Mouse (Mus musculus): ENCODE measurements around the gene Ccdc12. TPM values are rescaled to one million over a fixed set of nuclear protein-coding genes. Genes with fewer than 3 reads are reported as not detected.

Ccdc12 gene
- polyA plus RNA-seq, 1 experiment from 2014 or later = 130 TPM

DNA sequence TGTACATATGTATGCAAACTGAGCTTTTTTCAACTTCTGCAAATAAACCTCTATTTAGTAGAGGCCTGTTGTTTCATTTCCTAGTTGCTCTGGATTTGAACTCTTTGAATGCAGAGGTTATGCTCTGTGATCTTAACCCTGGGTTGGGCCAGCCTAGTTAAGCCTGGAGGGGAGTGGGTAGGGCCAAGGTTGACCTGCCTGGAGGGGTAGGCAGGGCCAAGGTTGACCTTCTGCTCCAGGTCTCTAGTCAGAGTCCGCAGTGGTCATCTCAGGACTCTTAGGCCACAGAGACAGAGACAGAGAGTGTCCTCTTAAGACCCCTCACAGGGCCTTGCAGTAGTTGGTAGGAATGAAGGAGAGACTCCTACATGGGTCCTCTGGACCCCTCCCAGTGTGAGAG lies 55.2 kb downstream of the Ccdc12 start:
- Histone ChIP-seq H3K27me3 (no peaks in the 10 kb centered on the region), H3K9me3 (replicated peaks) (no peaks in the 10 kb centered on the region), H3K4me1 (replicated peaks) (peaks cover 9% of the 10 kb centered on the region), H3K4me2 (no peak overlapping the region), H3K4me3 (no peak overlapping the region), H3K27ac (no peak overlapping the region), H3K36me3 (peaks cover 30% of the 10 kb centered on the region), H3K9ac (no peak overlapping the region)
- no peak for ATAC-seq (replicated peaks; ENCODE audit: insufficient number of reproducible peaks, insufficient read depth, low FRiP score, low read depth)
- WGBS = 93% methylated on average over 1 of the region's 1 CpGs

DNA sequence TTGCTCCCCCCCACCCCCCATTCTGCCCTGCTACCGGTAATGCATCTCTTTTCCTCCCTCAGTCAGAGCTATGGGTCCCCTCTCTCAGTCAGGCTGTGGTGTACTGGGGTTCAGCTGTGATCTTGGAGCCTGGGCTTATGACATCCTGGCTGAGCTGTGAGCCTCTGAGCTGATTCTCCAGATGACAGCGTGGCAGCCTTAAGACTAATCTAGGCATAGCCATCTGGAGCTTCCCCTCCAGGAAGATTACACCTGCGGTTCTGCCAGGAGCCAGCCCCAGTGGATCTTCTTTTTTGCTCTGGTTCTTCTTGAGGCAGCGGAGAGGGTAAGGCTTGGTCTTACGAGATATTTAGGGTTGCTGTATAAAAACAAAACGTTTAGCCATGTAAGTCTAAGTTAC lies 55.7 kb downstream of the Ccdc12 start:
- no peak for ATAC-seq (replicated peaks; ENCODE audit: insufficient number of reproducible peaks, insufficient read depth, low FRiP score, low read depth)
- peaks cover 9% of the 10 kb centered on the region for H3K4me1 ChIP-seq (replicated peaks)
- H3K4me3 ChIP-seq = no peak overlapping the region
- H3K9ac ChIP-seq = no peak overlapping the region
- 90% methylated on average over 6 of the region's 6 CpGs for WGBS
- peaks cover 30% of the 10 kb centered on the region for H3K36me3 ChIP-seq
- H3K4me2 ChIP-seq = no peak overlapping the region
- no peaks in the 10 kb centered on the region for H3K9me3 ChIP-seq (replicated peaks)
- H3K27me3 ChIP-seq = no peaks in the 10 kb centered on the region
- H3K27ac ChIP-seq = no peak overlapping the region

DNA sequence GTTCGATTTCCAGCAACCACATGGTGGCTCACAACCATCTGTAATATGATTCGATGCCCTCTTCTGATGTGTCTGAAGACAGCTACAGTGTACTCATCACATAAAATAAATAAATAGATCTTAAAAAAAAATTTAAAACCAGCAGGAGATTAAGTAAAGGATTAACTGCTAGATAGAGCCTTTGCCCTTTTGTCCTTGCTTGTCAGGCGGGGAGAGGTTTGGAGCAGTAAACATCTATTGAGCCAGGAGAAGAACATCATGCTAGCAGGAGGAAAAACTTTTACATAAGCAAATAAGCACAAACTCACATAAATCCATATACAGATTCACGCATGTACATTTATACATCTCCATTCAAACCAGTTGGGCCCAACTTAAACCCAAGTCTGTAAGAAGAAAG lies 56.2 kb downstream of the Ccdc12 start:
- H3K27me3 ChIP-seq = no peaks in the 10 kb centered on the region
- ATAC-seq (replicated peaks; ENCODE audit: insufficient number of reproducible peaks, insufficient read depth, low FRiP score, low read depth) = no peak
- 94% methylated on average over 4 of the region's 4 CpGs for WGBS
- no peak overlapping the region for H3K4me2 ChIP-seq
- peaks cover 9% of the 10 kb centered on the region for H3K4me1 ChIP-seq (replicated peaks)
- no peak overlapping the region for H3K27ac ChIP-seq
- no peak overlapping the region for H3K9ac ChIP-seq
- H3K9me3 ChIP-seq (replicated peaks) = no peaks in the 10 kb centered on the region
- peaks cover 30% of the 10 kb centered on the region for H3K36me3 ChIP-seq
- H3K4me3 ChIP-seq = no peak overlapping the region

DNA sequence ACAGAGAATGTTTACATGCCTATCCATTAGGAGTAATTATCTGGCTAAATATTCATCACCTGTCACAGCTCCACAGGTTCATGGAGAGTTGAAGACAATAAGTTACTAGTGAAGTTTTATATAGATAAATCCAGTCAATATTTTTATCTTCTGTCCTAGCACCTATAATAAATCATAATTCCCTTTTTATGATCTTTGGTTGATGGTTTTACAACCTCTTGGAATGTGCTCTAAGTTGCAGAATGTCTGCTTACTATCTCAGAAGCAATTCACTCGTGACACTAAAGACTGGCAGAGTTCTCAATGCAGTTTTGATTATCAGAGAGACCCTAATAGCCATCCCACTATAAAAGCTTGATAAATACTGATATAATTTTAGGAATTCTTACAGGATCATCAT lies 57.1 kb downstream of the Ccdc12 start:
- H3K4me2 ChIP-seq = no peak overlapping the region
- H3K4me1 ChIP-seq (replicated peaks) = peaks cover 9% of the 10 kb centered on the region
- H3K36me3 ChIP-seq = peaks cover 29% of the 10 kb centered on the region
- H3K27me3 ChIP-seq = no peaks in the 10 kb centered on the region
- H3K27ac ChIP-seq = no peak overlapping the region
- H3K4me3 ChIP-seq = no peak overlapping the region
- 69% methylated on average over 1 of the region's 1 CpGs for WGBS
- no peak overlapping the region for H3K9ac ChIP-seq
- H3K9me3 ChIP-seq (replicated peaks) = no peaks in the 10 kb centered on the region
- ATAC-seq (replicated peaks; ENCODE audit: insufficient number of reproducible peaks, insufficient read depth, low FRiP score, low read depth) = no peak

DNA sequence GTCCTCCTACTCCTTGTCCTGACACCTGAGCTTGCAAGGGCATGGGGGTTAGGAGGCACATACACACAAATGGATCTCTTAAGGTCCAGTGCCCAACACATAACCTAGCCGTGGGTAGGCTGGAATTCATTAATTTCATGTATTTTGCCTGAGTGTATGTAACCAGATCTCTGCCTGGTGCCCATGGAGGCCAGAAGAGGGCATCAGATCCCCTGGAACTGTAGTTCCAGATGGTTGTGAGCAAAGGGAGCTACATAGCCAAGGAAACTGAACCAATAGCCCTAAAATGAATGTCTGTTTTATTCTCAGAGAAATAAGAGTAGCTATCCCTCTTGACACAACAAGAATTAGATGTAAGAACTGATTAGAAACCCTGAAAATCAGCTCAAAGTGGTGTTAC lies 59.1 kb downstream of the Ccdc12 start:
- no peak overlapping the region for H3K4me3 ChIP-seq
- no peak overlapping the region for H3K4me2 ChIP-seq
- H3K9me3 ChIP-seq (replicated peaks) = no peaks in the 10 kb centered on the region
- peaks cover 26% of the 10 kb centered on the region for H3K36me3 ChIP-seq
- 56% methylated on average over 1 of the region's 1 CpGs for WGBS
- no peak for ATAC-seq (replicated peaks; ENCODE audit: insufficient number of reproducible peaks, insufficient read depth, low FRiP score, low read depth)
- no peak overlapping the region for H3K9ac ChIP-seq
- H3K27ac ChIP-seq = no peak overlapping the region
- no peaks in the 10 kb centered on the region for H3K27me3 ChIP-seq
- H3K4me1 ChIP-seq (replicated peaks) = 0 out of 2 replicates have a peak, but pooled peaks cover 7% of the 10 kb centered on the region

DNA sequence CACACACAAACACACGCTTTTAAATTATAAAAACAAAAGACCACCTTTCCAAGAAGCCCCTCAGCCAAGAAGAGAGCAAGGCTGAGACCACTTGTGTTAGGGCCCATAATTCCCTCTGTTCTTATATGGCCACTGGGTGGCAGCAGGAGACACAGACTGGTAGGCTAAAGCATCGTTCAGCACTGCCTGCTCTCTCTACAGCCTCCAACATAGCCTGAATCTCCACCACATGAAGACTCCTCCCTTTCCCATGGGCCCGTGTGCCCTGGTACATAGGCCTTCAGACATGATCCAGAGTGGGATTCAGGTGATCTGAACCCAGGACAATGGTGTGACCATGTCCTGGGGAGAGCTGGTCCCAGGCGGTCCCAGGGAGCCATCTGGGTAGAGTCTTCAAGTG lies 60.5 kb downstream of the Ccdc12 start:
- no peak overlapping the region for H3K4me2 ChIP-seq
- H3K4me1 ChIP-seq (replicated peaks) = 0 out of 2 replicates have a peak, but pooled peaks cover 7% of the 10 kb centered on the region
- no peak overlapping the region for H3K9ac ChIP-seq
- peak; percentile 53; the same call in 1 of the 2 replicates for ATAC-seq (replicated peaks; ENCODE audit: insufficient number of reproducible peaks, insufficient read depth, low FRiP score, low read depth)
- WGBS = 24% methylated on average over 4 of the region's 4 CpGs
- H3K27ac ChIP-seq = no peak overlapping the region
- no peaks in the 10 kb centered on the region for H3K9me3 ChIP-seq (replicated peaks)
- peaks cover 26% of the 10 kb centered on the region for H3K36me3 ChIP-seq
- no peaks in the 10 kb centered on the region for H3K27me3 ChIP-seq
- H3K4me3 ChIP-seq = no peak overlapping the region

DNA sequence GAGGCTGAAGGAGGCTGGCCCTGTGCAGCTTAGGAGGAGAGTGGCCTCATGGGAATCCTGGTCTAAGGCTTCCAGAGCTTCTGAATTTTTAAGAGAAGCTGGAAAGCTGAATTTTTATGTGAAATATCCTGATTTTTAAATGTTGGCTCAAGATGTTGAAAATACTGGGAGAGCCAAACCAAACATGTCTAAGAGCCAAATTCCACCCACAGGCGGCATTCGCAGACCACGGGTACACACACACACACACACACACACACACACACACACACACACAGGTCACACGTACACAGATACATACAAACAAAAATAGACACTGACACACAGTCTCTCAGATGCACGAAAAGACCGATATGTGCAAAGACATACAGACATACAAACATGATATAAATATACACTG lies 61.8 kb downstream of the Ccdc12 start:
- WGBS = 78% methylated on average over 6 of the region's 6 CpGs
- Histone ChIP-seq H3K27ac (no peak overlapping the region), H3K9me3 (replicated peaks) (no peaks in the 10 kb centered on the region), H3K4me1 (replicated peaks) (0 out of 2 replicates have a peak, but pooled peaks cover 7% of the 10 kb centered on the region), H3K27me3 (no peaks in the 10 kb centered on the region), H3K9ac (no peak overlapping the region), H3K36me3 (peaks cover 18% of the 10 kb centered on the region), H3K4me2 (no peak overlapping the region), H3K4me3 (no peak overlapping the region)
- no peak for ATAC-seq (replicated peaks; ENCODE audit: insufficient number of reproducible peaks, insufficient read depth, low FRiP score, low read depth)

DNA sequence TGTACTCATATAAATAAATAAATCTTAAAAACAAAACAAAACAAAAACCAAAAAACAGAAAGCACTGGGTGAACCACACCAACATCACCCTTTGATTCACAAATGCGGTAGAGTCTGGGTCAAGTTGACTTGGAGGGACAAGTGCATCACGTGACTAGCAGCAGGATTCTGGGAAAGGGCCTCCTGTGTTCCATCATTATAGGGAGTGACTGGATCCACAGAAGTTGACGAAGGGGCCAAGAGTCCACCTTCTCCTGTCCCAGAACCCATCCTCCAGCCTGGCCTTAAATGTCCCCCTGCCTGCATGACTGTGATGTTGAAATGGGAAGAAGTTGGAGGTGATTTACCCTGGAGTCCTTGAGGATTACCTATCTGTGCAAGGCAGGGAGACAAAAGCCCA lies 62.5 kb downstream of the Ccdc12 start:
- whole genome bisulfite sequencing = 70% methylated on average over 3 of the region's 3 CpGs
- no peak overlapping the region for H3K4me2 ChIP-seq
- no peak for ATAC-seq (replicated peaks; ENCODE audit: insufficient number of reproducible peaks, insufficient read depth, low FRiP score, low read depth)

DNA sequence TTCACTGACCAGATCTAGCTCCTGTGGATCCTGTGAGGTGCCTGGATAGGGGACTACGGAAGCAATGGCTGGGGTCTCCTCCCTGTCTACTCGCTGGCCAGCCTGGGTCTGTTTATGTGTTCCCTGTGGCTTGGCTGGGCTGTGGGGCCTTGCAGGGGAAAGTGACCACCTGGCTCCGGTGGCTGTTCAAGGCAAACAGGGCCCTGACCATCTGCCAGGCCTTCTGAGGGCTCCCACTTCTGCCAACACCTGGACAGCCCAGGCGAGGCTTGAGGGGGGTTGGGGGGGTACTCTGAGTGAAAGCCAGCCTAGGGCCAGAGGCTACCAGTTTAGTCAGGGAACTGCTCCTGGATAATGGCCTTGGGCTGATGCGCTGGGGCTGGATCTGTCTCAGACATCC lies 63.7 kb downstream of the Ccdc12 start:
- Histone ChIP-seq H3K36me3 (peaks cover 28% of the 10 kb centered on the region), H3K9ac (no peak overlapping the region)

More for the DNA sequence above, 62.5 kb downstream of the Ccdc12 start:
- Histone ChIP-seq H3K27me3 (no peaks in the 10 kb centered on the region), H3K9me3 (replicated peaks) (no peaks in the 10 kb centered on the region), H3K9ac (no peak overlapping the region), H3K27ac (no peak overlapping the region), H3K4me3 (no peak overlapping the region), H3K4me1 (replicated peaks) (0 out of 2 replicates have a peak, but pooled peaks cover 7% of the 10 kb centered on the region), H3K36me3 (peaks cover 20% of the 10 kb centered on the region; the same call in 1 of the 2 replicates)

DNA sequence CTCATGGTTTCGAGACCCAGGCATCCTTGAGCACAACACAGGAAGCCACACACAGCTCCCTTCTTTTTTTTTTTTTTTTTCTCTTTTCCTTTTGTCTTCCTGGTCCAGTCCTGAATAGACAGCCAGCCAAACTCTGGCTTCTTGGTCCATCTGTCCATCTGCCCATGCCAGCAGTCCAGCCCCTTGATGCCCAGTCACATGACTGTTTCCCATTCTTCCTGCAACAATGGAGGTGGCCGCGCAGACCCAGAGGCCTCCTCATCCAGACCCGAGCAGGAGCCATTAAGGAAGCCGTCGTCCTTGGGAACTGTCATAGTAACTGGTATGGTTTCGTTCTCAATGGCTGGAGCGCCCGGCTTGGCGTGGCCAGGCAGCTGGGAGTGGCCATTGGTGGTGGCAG lies 65.8 kb downstream of the Ccdc12 start:
- Histone ChIP-seq H3K4me3 (no peak overlapping the region), H3K9me3 (replicated peaks) (no peaks in the 10 kb centered on the region), H3K9ac (no peak overlapping the region), H3K27me3 (no peaks in the 10 kb centered on the region), H3K4me2 (no peak overlapping the region), H3K4me1 (replicated peaks) (peaks cover 27% of the 10 kb centered on the region), H3K36me3 (peaks cover 22% of the 10 kb centered on the region), H3K27ac (no peak overlapping the region)
- ATAC-seq (replicated peaks; ENCODE audit: insufficient number of reproducible peaks, insufficient read depth, low FRiP score, low read depth) = no peak
- 90% methylated on average over 10 of the region's 10 CpGs for WGBS

More for the DNA sequence above, 63.7 kb downstream of the Ccdc12 start:
- WGBS = 64% methylated on average over 5 of the region's 5 CpGs
- H3K4me3 ChIP-seq = no peak overlapping the region
- H3K27me3 ChIP-seq = no peaks in the 10 kb centered on the region
- no peak overlapping the region for H3K27ac ChIP-seq
- 0 out of 2 replicates have a peak, but pooled peaks cover 7% of the 10 kb centered on the region for H3K4me1 ChIP-seq (replicated peaks)
- no peak for ATAC-seq (replicated peaks; ENCODE audit: insufficient number of reproducible peaks, insufficient read depth, low FRiP score, low read depth)
- no peak overlapping the region for H3K4me2 ChIP-seq
- no peaks in the 10 kb centered on the region for H3K9me3 ChIP-seq (replicated peaks)

DNA sequence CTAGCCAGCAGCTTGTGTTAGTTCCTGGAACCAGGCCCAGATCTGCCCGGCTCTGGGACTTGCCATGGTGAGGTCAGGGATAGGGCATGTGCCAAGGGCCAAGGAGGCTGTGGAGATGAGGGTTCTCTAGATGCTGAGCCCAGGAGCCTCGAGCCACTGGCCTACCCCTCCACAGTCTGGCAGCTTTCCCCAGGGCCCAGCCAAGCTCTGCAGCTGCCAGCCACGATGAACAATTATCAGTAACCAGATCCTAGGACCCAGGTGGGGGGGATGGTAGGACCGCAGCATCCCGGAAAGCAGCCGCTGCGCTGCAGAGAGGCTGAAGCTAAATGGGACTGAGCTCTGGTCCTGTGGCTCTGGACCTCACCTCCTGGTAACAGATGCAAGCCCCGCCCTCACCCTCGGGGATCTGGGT lies 69.4 kb downstream of the Ccdc12 start:
- Histone ChIP-seq H3K4me1 (replicated peaks) (peaks cover 21% of the 10 kb centered on the region), H3K27me3 (0 out of 2 replicates have a peak, but pooled peaks cover 2% of the 10 kb centered on the region), H3K27ac (no peak overlapping the region), H3K4me2 (no peak overlapping the region), H3K4me3 (no peak overlapping the region), H3K9me3 (replicated peaks) (no peaks in the 10 kb centered on the region), H3K36me3 (peaks cover 22% of the 10 kb centered on the region), H3K9ac (no peak overlapping the region)
- 20% methylated on average over 9 of the region's 9 CpGs for WGBS
- ATAC-seq (replicated peaks; ENCODE audit: insufficient number of reproducible peaks, insufficient read depth, low FRiP score, low read depth) = peak; percentile 23; the same call in 1 of the 2 replicates

DNA sequence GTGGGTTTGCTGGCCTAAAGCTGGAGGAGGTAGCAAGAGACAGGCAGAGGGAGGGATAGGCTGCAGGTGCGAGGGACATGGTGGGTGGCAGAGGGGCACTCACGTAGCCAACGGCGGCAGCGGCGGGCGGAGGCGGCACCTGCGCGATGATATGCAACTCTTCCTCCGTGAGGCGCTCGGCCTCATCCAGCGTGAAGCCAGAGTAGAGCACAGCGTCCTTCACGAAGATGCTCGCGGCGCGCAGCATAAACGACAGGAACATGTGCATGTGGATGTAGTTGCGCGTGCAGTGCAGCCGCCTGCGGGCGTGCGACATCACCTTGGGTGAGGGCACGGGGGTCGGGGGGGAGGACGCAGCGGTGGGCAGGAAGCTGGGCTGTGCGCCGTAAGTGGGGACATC lies 70.6 kb downstream of the Ccdc12 start:
- H3K4me3 ChIP-seq = no peak overlapping the region
- H3K4me2 ChIP-seq = no peak overlapping the region; the same call in 1 of the 2 replicates
- peaks cover 23% of the 10 kb centered on the region for H3K4me1 ChIP-seq (replicated peaks)
- no peaks in the 10 kb centered on the region for H3K9me3 ChIP-seq (replicated peaks)
- peaks cover 18% of the 10 kb centered on the region for H3K36me3 ChIP-seq
- 54% methylated on average over 33 of the region's 33 CpGs for WGBS
- H3K27me3 ChIP-seq = 0 out of 2 replicates have a peak, but pooled peaks cover 2% of the 10 kb centered on the region
- H3K27ac ChIP-seq = no peak overlapping the region
- ATAC-seq (replicated peaks; ENCODE audit: insufficient number of reproducible peaks, insufficient read depth, low FRiP score, low read depth) = no peak
- no peak overlapping the region for H3K9ac ChIP-seq

All from heart, embryonic 15.5 days (tissue).